Mouse (Mus musculus) stomach, postnatal 0 days (tissue): ENCODE results near the gene Mab21l3. TPM values are rescaled to one million over a fixed set of nuclear protein-coding genes. Genes with fewer than 3 reads are reported as not detected.
A peak's percentile ranks its signal among the peaks of the same experiment; 100 is the strongest.

ENCODE experiments used
- ATAC-seq: fragments of 200-750 bp; cut with Nextera tagmentation; 2 replicates; pipeline ENCODE4 v1.8.0; 2017; ENCODE audit not compliant: low FRiP score, low TSS enrichment
- DNase-seq: peaks from one replicate; pipeline ENCODE4 v3.0.0-alpha.2; 2016; ENCODE audit warnings: low spot score
- H3K27ac ChIP-seq: fragments of 300-500 bp; sonication (generic); replicated peaks from 2 replicates; pipeline ENCODE4 v1.5.1; 2014; ENCODE audit warnings: mild to moderate bottlenecking, control low read depth
- H3K27me3 ChIP-seq: fragments of 300-500 bp; sonication (generic); 2 replicates; pipeline ENCODE4 v1.6.1; 2014; ENCODE audit warnings: low read length; ENCODE audit not compliant: control insufficient read depth, insufficient read depth
- H3K36me3 ChIP-seq: fragments of 300-500 bp; sonication (generic); 2 replicates; pipeline ENCODE4 v1.6.1; 2014; ENCODE audit warnings: low read length, mixed read lengths; ENCODE audit not compliant: control insufficient read depth, insufficient read depth
- H3K4me1 ChIP-seq: fragments of 300-500 bp; sonication (generic); replicated peaks from 2 replicates; pipeline ENCODE4 v1.6.1; 2014; ENCODE audit warnings: antibody characterized with exemption; ENCODE audit not compliant: control insufficient read depth, insufficient read depth
- H3K4me2 ChIP-seq: fragments of 300-500 bp; sonication (generic); replicated peaks from 2 replicates; pipeline ENCODE4 v1.6.1; 2014; ENCODE audit warnings: low read depth, mild to moderate bottlenecking, control low read depth, moderate library complexity
- H3K4me3 ChIP-seq: fragments of 300-500 bp; sonication (generic); 2 replicates; pipeline ENCODE4 v1.5.1; 2014; ENCODE audit warnings: low read depth, low read length, control low read depth
- H3K9ac ChIP-seq: fragments of 300-500 bp; sonication (generic); 2 replicates; pipeline ENCODE4 v1.6.1; 2014; ENCODE audit warnings: mild to moderate bottlenecking, low read length, control low read depth, mixed read lengths
- H3K9me3 ChIP-seq: fragments of 300-500 bp; sonication (generic); 2 replicates; pipeline ENCODE4 v1.6.1; 2016; ENCODE audit warnings: low read length; ENCODE audit not compliant: control insufficient read depth
- CTCF ChIP-seq: IDR thresholded peaks from 2 replicates; pipeline ENCODE4 v1.5.1; 2016; ENCODE audit warnings: antibody characterized with exemption, low read depth, mild to moderate bottlenecking, moderate library complexity
- EP300 ChIP-seq: optimal IDR thresholded peaks from 2 replicates; pipeline ENCODE3; 2016; ENCODE audit warnings: antibody characterized with exemption
- WGBS: fragments of 180-500 bp; shearing (Covaris S2); extraction: QIAGEN DNeasy Blood & Tissue Kit; methylation state at CpG from one replicate; pipeline ENCODE4 v1.1.7; 2014; 5-methylcytosine and 5-hydroxymethylcytosine counted together
- polyA plus RNA-seq: library from polyadenylated mRNA; unstranded; fragments of >200 nt; fragmentation: Nextera tagmentation; extraction: Ambion mirVana; gene quantifications from 2 replicates; pipeline ENCODE4 v1.2.1, GENCODE M21; 2015

Gene Mab21l3
- polyA plus RNA-seq, 1 experiment from 2014 or later = 0.67 TPM

DNA sequence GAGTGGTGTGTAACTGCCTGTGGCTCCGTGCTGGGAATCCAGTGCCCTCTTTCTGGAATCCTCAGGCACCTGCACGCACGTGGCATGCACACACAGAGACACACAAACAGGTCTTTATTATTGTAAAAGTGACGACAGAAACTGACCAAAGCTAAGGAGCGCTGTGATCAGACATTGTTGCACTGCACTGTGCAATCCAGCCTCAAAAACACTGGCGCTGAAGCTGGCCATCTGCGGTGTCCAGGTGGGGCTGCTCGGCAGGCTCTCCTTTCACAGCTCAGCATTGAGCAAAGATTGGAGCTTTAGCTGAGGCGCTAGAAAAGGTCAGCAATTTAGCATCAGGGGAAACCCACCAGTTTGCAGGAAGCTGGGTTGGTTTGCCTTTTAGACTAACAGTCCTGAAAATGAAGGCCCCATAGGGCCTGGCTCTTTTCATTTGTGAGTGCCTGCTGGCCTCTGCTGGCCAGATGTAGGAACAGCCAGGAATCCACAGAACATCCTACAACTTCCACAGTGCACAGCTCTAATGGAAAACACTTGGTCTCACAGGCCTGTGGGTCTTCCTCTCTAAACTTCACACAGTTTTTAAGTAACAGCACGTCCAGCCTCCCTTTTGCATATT, 36.3 kb downstream of the Mab21l3 start:
- ATAC-seq = peak; percentile 76
- TF ChIP-seq CTCF (peak; percentile 97), EP300 (no peak)
- no peaks in the 10 kb centered on the region for H3K36me3 ChIP-seq
- no peak overlapping the region for H3K9ac ChIP-seq
- H3K9me3 ChIP-seq = no peaks in the 10 kb centered on the region
- H3K4me1 ChIP-seq = no peaks in the 10 kb centered on the region
- H3K4me3 ChIP-seq = no peak overlapping the region
- H3K27me3 ChIP-seq = no peaks in the 10 kb centered on the region
- H3K4me2 ChIP-seq = no peak overlapping the region
- WGBS = 62% methylated on average over 10 of the region's 10 CpGs
- no peak overlapping the region for H3K27ac ChIP-seq
- DNase-seq = peak; percentile 75

DNA sequence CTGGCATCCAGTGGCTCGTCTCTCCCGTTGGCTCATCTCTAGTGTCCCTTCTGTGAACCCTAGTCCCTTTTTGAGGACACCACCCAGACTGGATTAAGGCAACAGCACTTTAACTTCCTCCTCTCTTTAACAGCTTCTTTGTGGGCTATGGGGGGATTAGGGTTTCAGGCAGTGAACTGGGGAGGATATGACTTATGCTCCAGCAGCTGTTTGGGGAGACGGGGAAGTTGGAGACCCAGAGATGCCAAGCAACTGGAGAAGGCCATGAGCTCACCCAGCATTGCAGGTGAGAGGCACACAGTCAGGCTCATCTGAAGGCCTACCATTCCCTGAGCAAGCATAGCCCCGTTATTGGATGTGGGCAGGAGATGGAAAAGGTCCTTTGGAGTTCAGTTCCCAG, 36.8 kb downstream of the Mab21l3 start:
- no peaks in the 10 kb centered on the region for H3K36me3 ChIP-seq
- H3K9ac ChIP-seq = no peak overlapping the region
- no peak overlapping the region for H3K4me2 ChIP-seq
- H3K4me3 ChIP-seq = no peak overlapping the region
- no peaks in the 10 kb centered on the region for H3K4me1 ChIP-seq
- 54% methylated on average over 4 of the region's 4 CpGs for WGBS
- H3K9me3 ChIP-seq = no peaks in the 10 kb centered on the region
- no peak for TF ChIP-seq EP300
- no peaks in the 10 kb centered on the region for H3K27me3 ChIP-seq
- ATAC-seq (no peak), DNase-seq (no peak)
- H3K27ac ChIP-seq = no peak overlapping the region

DNA sequence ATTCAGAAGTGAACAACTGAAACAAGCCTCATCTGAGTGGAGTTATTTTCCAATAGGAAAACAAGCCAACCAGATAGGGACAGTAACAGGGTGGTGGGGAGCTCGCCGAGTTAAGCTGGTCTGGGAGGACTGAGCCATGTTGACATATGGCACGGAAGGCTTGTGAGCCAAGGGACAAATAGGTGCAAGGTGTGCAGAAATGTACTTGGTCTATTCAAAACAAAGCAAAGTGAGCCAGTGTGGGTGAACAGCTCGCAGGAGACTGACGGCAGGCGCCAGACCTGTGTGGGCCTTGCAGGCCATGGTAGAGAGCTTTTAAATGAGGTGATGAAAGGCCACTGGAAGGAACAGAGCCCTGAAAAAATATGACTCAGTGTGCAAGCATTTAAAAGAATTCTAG, 41.1 kb downstream of the Mab21l3 start:
- DNase-seq = no peak
- Histone ChIP-seq H3K27me3 (no peaks in the 10 kb centered on the region), H3K36me3 (no peaks in the 10 kb centered on the region), H3K9ac (no peak overlapping the region), H3K27ac (no peak overlapping the region), H3K9me3 (no peaks in the 10 kb centered on the region), H3K4me1 (no peaks in the 10 kb centered on the region), H3K4me3 (no peak overlapping the region), H3K4me2 (no peak overlapping the region)
- no peak for ATAC-seq
- 72% methylated on average over 6 of the region's 6 CpGs for WGBS
- TF ChIP-seq CTCF = no peak
- TF ChIP-seq EP300 = no peak

DNA sequence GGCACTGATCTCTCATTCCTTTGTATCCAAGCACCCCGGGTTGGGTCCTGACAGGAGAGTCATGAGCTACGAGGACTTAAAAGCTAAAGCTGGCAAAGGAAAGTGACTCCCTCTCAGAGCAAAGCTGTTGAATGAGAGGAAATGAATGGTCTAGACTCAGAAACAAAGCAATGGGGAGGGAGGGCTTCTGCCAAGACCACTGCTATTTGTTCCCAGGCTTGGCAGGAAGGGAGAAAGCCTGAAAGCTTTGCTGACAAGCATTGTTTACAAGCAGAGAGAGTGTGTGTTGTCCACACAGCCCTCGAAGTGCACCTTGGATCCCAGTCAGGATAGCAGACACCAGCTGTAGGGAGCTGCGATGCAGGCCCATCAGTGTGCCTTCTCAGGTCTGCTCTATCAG, 41.8 kb downstream of the Mab21l3 start:
- Histone ChIP-seq H3K9ac (no peak overlapping the region), H3K36me3 (no peaks in the 10 kb centered on the region), H3K4me3 (no peak overlapping the region), H3K27me3 (no peaks in the 10 kb centered on the region), H3K9me3 (no peaks in the 10 kb centered on the region), H3K27ac (no peak overlapping the region), H3K4me1 (no peaks in the 10 kb centered on the region), H3K4me2 (no peak overlapping the region)
- WGBS = 32% methylated on average over 4 of the region's 4 CpGs
- TF ChIP-seq EP300 (no peak), CTCF (no peak)
- ATAC-seq (no peak), DNase-seq (no peak)

DNA sequence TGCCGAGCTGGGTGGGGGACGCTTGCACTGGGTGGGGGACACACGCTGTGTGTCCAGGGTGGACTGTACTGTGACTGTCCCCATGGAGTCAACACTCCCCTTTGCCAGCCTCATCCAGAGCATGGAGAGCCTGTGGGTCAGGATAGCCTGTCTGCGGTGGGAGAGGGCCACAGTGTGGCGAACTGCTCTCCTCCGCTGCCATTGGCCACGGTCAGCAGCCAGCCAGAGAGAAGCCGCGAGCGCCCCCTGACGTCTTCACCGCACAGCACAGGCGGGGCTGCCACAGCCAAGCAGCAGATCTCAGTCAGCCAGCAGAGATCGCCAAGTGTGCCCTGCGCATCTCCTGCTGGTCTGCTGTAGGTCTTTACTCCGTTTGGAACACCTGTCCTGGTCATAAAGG, 42.6 kb downstream of the Mab21l3 start:
- Histone ChIP-seq H3K27ac (no peak overlapping the region), H3K4me2 (peak overlapping the region; percentile 42), H3K4me3 (peak overlapping the region; percentile 6; the same call in 1 of the 2 replicates), H3K36me3 (no peaks in the 10 kb centered on the region), H3K4me1 (no peaks in the 10 kb centered on the region), H3K27me3 (no peaks in the 10 kb centered on the region), H3K9ac (peak overlapping the region; percentile 41; the same call in 1 of the 2 replicates), H3K9me3 (no peaks in the 10 kb centered on the region)
- ATAC-seq (peak; percentile 87), DNase-seq (peak; percentile 94)
- 9% methylated on average over 16 of the region's 16 CpGs for WGBS
- peak; percentile 98 for TF ChIP-seq CTCF
- TF ChIP-seq EP300 = no peak

DNA sequence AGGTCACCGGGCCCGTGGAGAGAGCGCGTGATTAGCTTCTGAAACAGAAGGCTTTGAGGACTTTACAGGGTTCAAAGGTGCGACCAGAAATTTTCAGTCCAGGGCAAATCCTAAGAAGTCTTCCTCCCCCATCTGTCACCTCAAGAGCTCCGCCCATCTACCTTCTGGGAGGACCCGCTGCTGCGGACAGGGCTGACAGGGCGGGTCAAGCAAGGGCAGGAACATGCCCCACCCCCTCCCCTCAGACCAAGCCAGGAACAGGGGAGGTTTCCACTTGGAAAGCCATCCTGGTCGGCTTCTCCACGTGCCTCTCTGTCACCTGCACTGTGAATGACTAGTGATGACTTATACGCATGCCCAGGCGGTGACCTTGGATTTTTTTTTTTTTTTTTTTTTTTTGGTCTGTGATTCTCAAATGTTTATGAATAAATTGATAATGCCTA, 43.2 kb downstream of the Mab21l3 start:
- Histone ChIP-seq H3K36me3 (no peaks in the 10 kb centered on the region), H3K4me3 (no peak overlapping the region), H3K27ac (no peak overlapping the region), H3K4me1 (no peaks in the 10 kb centered on the region), H3K4me2 (no peak overlapping the region), H3K9me3 (no peaks in the 10 kb centered on the region), H3K27me3 (no peaks in the 10 kb centered on the region), H3K9ac (no peak overlapping the region)
- DNase-seq = peak; percentile 62
- peak; percentile 76 for ATAC-seq
- WGBS = 38% methylated on average over 13 of the region's 13 CpGs
- no peak for TF ChIP-seq EP300
- TF ChIP-seq CTCF = no peak
